8 mouse cellular contexts compared by ENCODE assay signal in the genomic region with DNA sequence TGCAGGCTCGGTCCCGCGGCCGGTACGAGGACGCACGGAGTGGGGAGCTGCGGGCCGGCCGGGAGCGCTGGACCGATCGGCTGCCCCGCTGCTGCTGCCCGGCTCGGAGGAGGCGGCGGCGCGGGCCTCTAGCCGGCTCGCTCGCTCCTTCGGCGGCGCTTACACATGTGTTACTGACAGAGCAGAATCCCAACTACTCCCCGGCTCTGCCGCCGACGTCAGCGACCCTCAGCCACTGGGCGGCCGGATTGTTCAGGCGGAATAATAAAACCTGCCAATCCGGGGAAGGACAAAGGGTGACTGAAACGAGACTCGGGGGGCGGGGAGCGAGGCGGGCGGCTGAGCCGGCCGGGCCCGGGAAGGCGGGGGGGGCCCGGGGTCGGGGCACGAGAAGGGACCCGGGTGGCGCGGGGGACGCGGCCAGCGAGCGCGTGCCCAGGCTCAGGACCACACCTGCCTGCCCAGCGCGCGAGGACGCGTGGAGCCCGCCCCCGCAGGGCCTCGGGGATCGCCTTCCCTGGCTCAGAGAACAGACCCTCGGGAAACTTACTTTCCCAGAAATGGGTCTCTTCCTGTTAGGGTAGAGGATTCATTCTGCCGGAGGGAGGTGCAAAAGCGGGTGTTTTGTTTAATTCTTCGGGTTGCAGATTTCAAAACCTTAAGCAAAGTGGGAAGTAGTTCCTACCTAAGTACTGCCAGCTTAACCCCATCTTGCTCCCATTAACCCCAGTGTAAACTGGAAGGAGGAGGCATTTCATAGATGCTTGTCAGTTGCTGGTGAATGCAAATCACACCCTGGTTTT. TPM values are rescaled to one million over a fixed set of nuclear protein-coding genes. Genes with fewer than 3 reads are reported as not detected.
DNase-seq lines count a peak whose midpoint lies in the region; ATAC-seq lines count a peak whose summit lies in the region.

No protein-coding gene starts in this region.

- H3K36me3 ChIP-seq in hindbrain, embryonic 13.5 days = peaks cover 3% of the 10 kb centered on the region; the same call in 1 of the 2 replicates

- WGBS in hindbrain, embryonic 13.5 days = under 1% methylated on average over 61 of the region's 69 CpGs

- ATAC-seq in hindbrain, embryonic 13.5 days (ENCODE audit: low FRiP score) = peak; percentile 93

- peak overlapping the region; percentile 96 for H3K9ac ChIP-seq in hindbrain, embryonic 13.5 days

- H3K4me2 ChIP-seq in hindbrain, embryonic 13.5 days = peak overlapping the region; percentile 90

- peaks cover 30% of the 10 kb centered on the region for H3K4me1 ChIP-seq in hindbrain, embryonic 13.5 days (replicated peaks)

- no peaks in the 10 kb centered on the region for H3K9me3 ChIP-seq in hindbrain, embryonic 13.5 days

- peak; percentile 97 for DNase-seq in Muller cell, postnatal 12 days (ENCODE audit: inconsistent ontology term)
- DNase-seq in cerebellum, adult 9-11 months = peak; percentile 92
- DNase-seq in frontal cortex, postnatal 14 days (ENCODE audit: low spot score in 2 of 2) = peak; percentile 93
- peak; percentile 92 to 93 for DNase-seq in layer of hippocampus, postnatal 36 days
- peak; percentile 98 for DNase-seq in lung, postnatal 25 days (ENCODE audit: low spot score)
- DNase-seq in retina, adult 2 months (ENCODE audit: low read depth, low spot score) = peak; percentile 73
- DNase-seq in thymus, postnatal 25 days = peak; percentile 89

- no peaks in the 10 kb centered on the region for H3K27me3 ChIP-seq in hindbrain, embryonic 13.5 days

- H3K27ac ChIP-seq in hindbrain, embryonic 13.5 days = peak overlapping the region; percentile 99

- H3K4me3 ChIP-seq in hindbrain, embryonic 13.5 days = peak overlapping the region; percentile 81

RNA-seq across cellular contexts. Expression of gene Lmo4, which starts 0.5 kb away (rescaled TPM):
- polyA plus RNA-seq in hindbrain, embryonic 13.5 days (2015; fragmentation: Nextera tagmentation; extraction: Ambion mirVana) = 99.1 and 107 TPM in 2 replicates
- total RNA-seq in layer of hippocampus, postnatal 36 days (2021) = 100 to 1,000 TPM; 210 to 218 TPM

Comparison
In these comparisons a context has a peak if more than half of its experiments do, and no peak if none do; other contexts are left out.
1. Peak in every context shown above with its lines: DNase-seq, ATAC-seq, H3K4me3 ChIP-seq and H3K27ac ChIP-seq.